Comparison of ENCODE assay signal across 8 mouse cellular contexts in genomic region chr8:116980117-116980516, GRCm38 (mm10). TPM values are rescaled to one million over a fixed set of nuclear protein-coding genes. Genes with fewer than 3 reads are reported as not detected.
DNase-seq lines count a peak whose midpoint lies in the region; ATAC-seq and TF ChIP-seq lines count a peak whose summit lies in the region.

No protein-coding gene starts in this region.

- no peaks in the 10 kb centered on the region for H3K27me3 ChIP-seq in forebrain, embryonic 10.5 days (ENCODE audit: poor library complexity, severe bottlenecking)
- H3K27me3 ChIP-seq in forebrain, embryonic 16.5 days (replicated peaks; ENCODE audit: control insufficient read depth, insufficient read depth, low read length): no peaks in the 10 kb centered on the region
- no peaks in the 10 kb centered on the region for H3K27me3 ChIP-seq in cerebellum, adult 2 months (ENCODE audit: control insufficient read depth, insufficient read depth, low read length)

- H3K36me3 ChIP-seq in forebrain, embryonic 10.5 days (replicated peaks): peaks cover 40% of the 10 kb centered on the region
- no peaks in the 10 kb centered on the region for H3K36me3 ChIP-seq in forebrain, embryonic 16.5 days (ENCODE audit: control insufficient read depth, insufficient read depth)

- H3K27ac ChIP-seq in forebrain, embryonic 10.5 days: no peak overlapping the region
- H3K27ac ChIP-seq in forebrain, embryonic 16.5 days (ENCODE audit: low read length): no peak overlapping the region
- H3K27ac ChIP-seq in cerebellum, adult 2 months (ENCODE audit: insufficient read depth, low read length): no peak overlapping the region

- no peak for TF ChIP-seq POLR2A in cerebellum, adult 2 months (IDR thresholded peaks at IDR 0.05; ENCODE audit: borderline replicate concordance, insufficient read depth, low read length)

- peaks cover 29% of the 10 kb centered on the region for H3K4me1 ChIP-seq in forebrain, embryonic 10.5 days
- peaks cover 6% of the 10 kb centered on the region for H3K4me1 ChIP-seq in forebrain, embryonic 16.5 days (replicated peaks; ENCODE audit: control insufficient read depth, insufficient read depth, low read length)
- no peaks in the 10 kb centered on the region for H3K4me1 ChIP-seq in cerebellum, adult 2 months (ENCODE audit: control insufficient read depth, insufficient read depth, low read length)

- WGBS in forebrain, embryonic 10.5 days: 19% methylated on average over 4 of the region's 4 CpGs
- 14% methylated on average over 4 of the region's 4 CpGs for WGBS in forebrain, embryonic 16.5 days
- 7% methylated on average over 4 of the region's 4 CpGs for WGBS in cerebellum, adult 2 months

- TF ChIP-seq CTCF in cerebellum, adult 2 months (IDR thresholded peaks at IDR 0.05; ENCODE audit: borderline replicate concordance, insufficient read depth, low read depth, low read length): peak; percentile 40; the same call in 1 of the 2 replicates

- H3K9ac ChIP-seq in forebrain, embryonic 16.5 days (replicated peaks; ENCODE audit: low read depth, low read length): no peak overlapping the region

- no peak for ATAC-seq in forebrain, embryonic 16.5 days
- ATAC-seq in granulocyte monocyte progenitor cell, adult 5-6 weeks (replicated peaks; ENCODE audit: poor library complexity, severe bottlenecking): peak; percentile 41

- no peaks in the 10 kb centered on the region for H3K9me3 ChIP-seq in forebrain, embryonic 10.5 days
- H3K9me3 ChIP-seq in forebrain, embryonic 16.5 days (ENCODE audit: control insufficient read depth, low read length): no peaks in the 10 kb centered on the region

- H3K4me3 ChIP-seq in forebrain, embryonic 10.5 days: no peak overlapping the region
- no peak overlapping the region for H3K4me3 ChIP-seq in forebrain, embryonic 16.5 days (replicated peaks; ENCODE audit: low read length)
- no peak overlapping the region for H3K4me3 ChIP-seq in cerebellum, adult 2 months (replicated peaks; ENCODE audit: insufficient read depth, low read depth, low read length)

- DNase-seq in forebrain, embryonic 10.5 days (ENCODE audit: extremely low spot score, low spot score): peak; percentile 70
- DNase-seq in ES-CJ7 (ENCODE audit: low read depth, low spot score): peak; percentile 82
- DNase-seq in cerebellum, adult 2 months: peak; percentile 34 to 42
- DNase-seq in kidney, postnatal 36 days: peak; percentile 73 to 83
- peak; percentile 44 to 56 for DNase-seq in lung, adult 18-20 months
- peak; percentile 61 to 76 for DNase-seq in right cerebral cortex, postnatal 10 days (ENCODE audit: low spot score in 2 of 2)

- H3K4me2 ChIP-seq in forebrain, embryonic 16.5 days (ENCODE audit: low read length): no peak overlapping the region

RNA-seq across cellular contexts. Expression of gene 1700030J22Rik, which starts 1.4 kb away (rescaled TPM):
- 2.4 and 2.9 TPM in 2 replicates for polyA plus RNA-seq in forebrain, embryonic 10.5 days (2016; fragmentation: Nextera tagmentation; extraction: Ambion mirVana)
- polyA plus RNA-seq in forebrain, embryonic 16.5 days (2015; fragmentation: Nextera tagmentation; extraction: Ambion mirVana): 6.1 and 6.8 TPM in 2 replicates
- polyA plus RNA-seq in cerebellum, adult 2 months (2012; rRNA removed): 2.5 and 2.8 TPM in 2 replicates
- total RNA-seq in granulocyte monocyte progenitor cell, adult 5-6 weeks (2014; fragmentation: Nextera tagmentation): not detected in 2 replicates
- total RNA-seq in granulocyte monocyte progenitor cell, adult 5-6 weeks (2017): 0.82 TPM in 1 of 2 replicates, not detected in the other

RNA-seq across cellular contexts. Expression of gene Gcsh, which starts 13.2 kb away (rescaled TPM):
- 204 and 205 TPM in 2 replicates for polyA plus RNA-seq in forebrain, embryonic 10.5 days (2016; fragmentation: Nextera tagmentation; extraction: Ambion mirVana)
- polyA plus RNA-seq in forebrain, embryonic 16.5 days (2015; fragmentation: Nextera tagmentation; extraction: Ambion mirVana): 75.4 and 81.4 TPM in 2 replicates
- polyA plus RNA-seq in cerebellum, adult 2 months (2012; rRNA removed): 86.6 and 98.0 TPM in 2 replicates
- 56.4 and 61.5 TPM in 2 replicates for total RNA-seq in granulocyte monocyte progenitor cell, adult 5-6 weeks (2014; fragmentation: Nextera tagmentation)
- 80.8 and 104 TPM in 2 replicates for total RNA-seq in granulocyte monocyte progenitor cell, adult 5-6 weeks (2017)

RNA-seq across cellular contexts. Expression of gene Atmin, which starts 36.9 kb away (rescaled TPM):
- polyA plus RNA-seq in forebrain, embryonic 10.5 days (2016; fragmentation: Nextera tagmentation; extraction: Ambion mirVana): 14.4 and 14.6 TPM in 2 replicates
- 17.6 and 19.1 TPM in 2 replicates for polyA plus RNA-seq in forebrain, embryonic 16.5 days (2015; fragmentation: Nextera tagmentation; extraction: Ambion mirVana)
- 38.9 and 39.8 TPM in 2 replicates for polyA plus RNA-seq in cerebellum, adult 2 months (2012; rRNA removed)
- total RNA-seq in granulocyte monocyte progenitor cell, adult 5-6 weeks (2014; fragmentation: Nextera tagmentation): 9.8 and 10.8 TPM in 2 replicates
- 10.6 and 15.1 TPM in 2 replicates for total RNA-seq in granulocyte monocyte progenitor cell, adult 5-6 weeks (2017)

RNA-seq across cellular contexts. Expression of gene Cenpn, which starts 58.6 kb away (rescaled TPM):
- 69.5 and 71.7 TPM in 2 replicates for polyA plus RNA-seq in forebrain, embryonic 10.5 days (2016; fragmentation: Nextera tagmentation; extraction: Ambion mirVana)
- 13.5 and 15.2 TPM in 2 replicates for polyA plus RNA-seq in forebrain, embryonic 16.5 days (2015; fragmentation: Nextera tagmentation; extraction: Ambion mirVana)
- 2.5 TPM in 2 replicates for polyA plus RNA-seq in cerebellum, adult 2 months (2012; rRNA removed)
- total RNA-seq in granulocyte monocyte progenitor cell, adult 5-6 weeks (2014; fragmentation: Nextera tagmentation): 22.0 and 38.4 TPM in 2 replicates
- 33.9 and 43.1 TPM in 2 replicates for total RNA-seq in granulocyte monocyte progenitor cell, adult 5-6 weeks (2017)

RNA-seq across cellular contexts. Expression of gene Cmc2, which starts 58.9 kb away (rescaled TPM):
- 73.7 and 80.9 TPM in 2 replicates for polyA plus RNA-seq in forebrain, embryonic 10.5 days (2016; fragmentation: Nextera tagmentation; extraction: Ambion mirVana)
- 28.6 and 30.8 TPM in 2 replicates for polyA plus RNA-seq in forebrain, embryonic 16.5 days (2015; fragmentation: Nextera tagmentation; extraction: Ambion mirVana)
- polyA plus RNA-seq in cerebellum, adult 2 months (2012; rRNA removed): 23.1 and 28.2 TPM in 2 replicates
- 35.6 and 51.4 TPM in 2 replicates for total RNA-seq in granulocyte monocyte progenitor cell, adult 5-6 weeks (2014; fragmentation: Nextera tagmentation)
- 50.7 and 58.2 TPM in 2 replicates for total RNA-seq in granulocyte monocyte progenitor cell, adult 5-6 weeks (2017)
